Mouse (Mus musculus) naive thymus-derived CD4-positive, alpha-beta T cell, adult 2 months (primary cell): ENCODE data around the gene Nr1h4.

ENCODE experiments used
- DNase-seq: peaks from one replicate; pipeline ENCODE4 v3.0.0-alpha.2; 2011; ENCODE audit warnings: low read depth

Nr1h4 gene

DNA sequence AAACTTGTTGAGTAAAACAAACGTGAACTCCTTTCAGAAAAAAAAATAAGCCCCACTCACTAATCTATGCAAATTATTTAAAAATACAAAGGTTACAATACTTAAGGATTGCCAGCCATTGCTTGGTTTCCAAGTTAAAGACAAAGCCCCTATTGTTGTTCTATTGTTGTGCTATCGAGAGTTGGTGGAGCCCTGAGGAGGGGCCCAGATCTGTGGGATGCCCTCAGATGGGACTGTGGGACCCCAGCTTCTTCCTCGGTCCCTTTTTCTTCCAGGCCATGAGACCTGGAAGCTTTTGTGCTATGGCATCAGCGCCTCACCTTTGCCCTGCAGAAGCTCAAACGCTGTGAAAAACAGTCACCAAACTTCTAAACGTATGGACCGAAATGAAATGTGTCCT is 51.7 kb downstream of the Nr1h4 start:
- no peak for DNase-seq

GRCm38 (mm10) chr10:89478766-89479165 is 54.6 kb downstream of the Nr1h4 start:
- DNase-seq, result no peak

DNA sequence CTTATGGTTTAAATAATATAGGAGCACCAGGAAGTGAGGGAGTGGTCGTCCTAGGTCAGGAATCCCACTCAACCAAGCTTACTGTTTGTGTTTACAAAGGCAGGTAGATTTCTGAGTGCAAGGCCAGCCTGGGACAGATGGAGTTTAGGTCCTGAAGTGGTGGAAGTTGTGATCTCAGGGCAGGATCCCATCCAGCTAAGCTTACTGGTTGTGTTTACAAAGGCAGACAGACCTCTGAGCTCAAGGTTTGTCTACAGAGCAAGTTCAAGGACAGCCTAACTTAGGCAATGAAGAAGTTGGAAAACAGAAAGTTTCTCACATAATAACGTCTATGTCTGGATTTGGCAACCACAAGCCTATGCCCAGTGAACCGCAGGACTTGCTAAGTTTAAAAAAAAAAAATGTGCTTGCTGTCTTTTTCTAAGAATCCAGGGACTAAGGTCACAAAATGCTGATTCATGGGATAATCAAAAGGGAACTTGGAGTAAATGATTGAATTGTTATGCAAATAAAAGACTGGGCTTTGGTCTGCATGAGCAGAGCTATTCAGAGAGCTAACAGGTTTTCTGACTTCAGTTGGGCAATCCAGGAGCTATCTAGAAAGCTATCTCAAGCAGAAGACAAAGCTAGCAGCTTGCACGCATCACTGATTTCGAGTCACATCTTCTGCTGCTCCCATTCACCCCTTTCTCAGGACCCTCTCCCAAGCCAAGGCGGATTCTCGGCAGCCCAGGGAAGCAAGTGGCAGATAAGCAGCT is 62.6 kb downstream of the Nr1h4 start:
- DNase-seq, result no peak

DNA sequence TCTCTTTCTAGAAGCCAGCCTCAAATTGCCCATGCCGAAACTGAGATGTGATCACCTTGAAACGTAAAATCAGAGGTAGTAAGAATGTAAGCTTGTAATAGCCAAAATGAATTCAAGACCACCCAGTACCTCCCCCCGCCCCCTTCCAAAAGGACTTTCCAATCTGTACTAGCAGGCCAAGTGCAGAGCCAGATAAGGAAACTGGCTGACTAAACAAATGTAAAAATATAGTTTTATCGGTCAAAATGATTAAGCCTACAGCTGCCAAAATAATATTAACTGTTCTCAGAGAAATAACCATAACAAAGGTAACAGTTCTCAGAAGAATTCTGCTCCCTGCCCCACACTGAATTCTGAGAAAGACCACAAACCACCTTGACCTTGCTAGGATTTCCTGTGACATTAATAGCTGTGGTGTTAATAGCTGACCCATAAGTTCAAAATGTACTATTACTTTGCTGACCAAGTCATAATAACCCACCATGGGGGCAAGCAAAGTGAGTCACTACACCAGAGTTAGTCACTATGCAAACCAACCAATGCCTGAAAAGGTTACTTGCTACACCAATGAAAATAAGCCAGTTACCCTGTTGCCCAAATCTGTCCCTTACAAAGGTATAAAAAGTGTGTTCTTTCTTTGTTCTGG is 68.5 kb downstream of the Nr1h4 start:
- no peak for DNase-seq

- DNase-seq, result peak; percentile 10
Measured at GRCm38 (mm10) chr10:89462890-89463289, 70.5 kb downstream of the Nr1h4 start.

- DNase-seq, result peak; percentile 92
Measured at GRCm38 (mm10) chr10:89461856-89462507, 71.4 kb downstream of the Nr1h4 start.

- no peak for DNase-seq
Measured at GRCm38 (mm10) chr10:89460972-89461371, 72.4 kb downstream of the Nr1h4 start.

DNA sequence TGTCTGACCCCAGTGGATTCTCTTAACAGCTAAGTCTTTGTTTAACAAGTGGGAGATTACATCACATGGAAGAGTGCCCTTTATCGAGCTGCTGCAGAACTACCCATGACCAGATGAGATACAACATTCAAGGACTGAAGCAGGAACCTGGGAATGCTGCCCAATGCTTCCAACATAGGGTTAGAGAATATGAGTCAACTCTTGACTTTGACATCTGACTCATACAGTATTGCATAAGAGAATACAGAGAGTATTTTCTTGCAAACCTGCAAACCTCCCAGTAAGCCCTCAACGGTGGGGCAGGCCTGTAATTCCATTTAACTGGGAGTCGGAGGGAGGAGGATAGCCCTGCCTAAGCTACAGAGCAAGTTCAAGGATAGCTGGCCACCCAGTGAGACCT is 74.6 kb downstream of the Nr1h4 start:
- DNase-seq, result no peak

DNA sequence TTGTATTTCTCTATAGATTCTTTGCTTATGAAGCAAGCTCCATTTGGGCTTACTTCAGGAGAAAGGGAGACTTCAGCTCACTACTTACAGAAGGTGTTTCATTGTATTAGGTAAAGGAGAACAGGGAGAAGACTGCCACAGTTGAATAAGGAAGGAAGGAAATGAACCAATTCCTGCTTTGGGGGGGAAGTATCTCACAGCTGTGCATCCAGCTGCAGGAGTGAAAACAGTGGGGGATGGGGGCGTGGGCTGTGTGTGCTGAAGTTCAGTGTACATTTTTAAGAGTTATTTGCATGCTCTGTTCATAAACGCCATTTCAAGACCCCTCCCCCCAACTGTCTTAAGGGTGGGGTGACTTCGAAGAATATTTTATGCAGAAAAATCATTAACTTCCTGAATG is 79.6 kb downstream of the Nr1h4 start:
- no peak for DNase-seq

- no peak for DNase-seq
Measured at GRCm38 (mm10) chr10:89453068-89453641, 80.2 kb downstream of the Nr1h4 start.

DNA sequence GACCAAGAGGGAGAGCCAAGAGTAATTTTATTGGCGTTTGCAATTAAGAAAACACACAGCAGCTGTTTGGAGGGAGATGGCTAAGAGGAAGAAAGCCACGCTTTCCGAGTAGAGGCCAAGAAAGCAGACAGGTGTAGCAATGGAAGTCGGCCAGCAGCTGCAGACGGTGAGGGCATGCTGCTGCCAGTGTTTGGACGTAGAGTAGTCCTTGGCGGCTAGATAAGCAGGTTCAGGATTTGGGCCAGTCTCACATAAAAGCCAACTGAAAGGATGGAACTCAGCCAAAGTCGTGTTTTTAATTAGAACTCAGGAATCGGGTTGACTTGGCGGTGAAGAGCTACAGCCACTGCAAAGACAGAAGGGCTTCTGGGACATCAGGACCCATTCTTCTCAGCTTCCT is 83.0 kb downstream of the Nr1h4 start:
- DNase-seq, result no peak

DNA sequence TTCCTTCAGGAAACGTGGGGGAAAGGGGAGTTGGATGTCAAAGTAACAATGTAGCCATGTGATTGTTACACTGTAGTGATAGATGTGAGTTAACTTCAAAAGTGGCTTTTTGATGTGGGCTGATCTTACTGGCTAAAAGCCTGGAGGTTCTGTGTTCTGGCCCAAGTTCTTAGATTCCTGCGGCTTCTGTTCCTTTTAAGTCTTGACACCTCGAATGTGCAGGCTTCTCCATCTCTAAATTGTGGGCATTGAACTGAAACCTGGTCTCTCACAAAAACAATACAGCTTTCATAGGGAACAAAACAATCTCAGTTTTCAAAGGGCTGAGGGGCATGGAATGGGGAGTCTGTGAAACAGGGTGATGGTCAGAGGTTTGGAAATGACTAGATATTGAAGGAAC is 89.0 kb downstream of the Nr1h4 start:
- peak; percentile 43 for DNase-seq

- peak; percentile 84 for DNase-seq
Measured at GRCm38 (mm10) chr10:89443623-89444151, 89.7 kb downstream of the Nr1h4 start, which contains the start of gene Gas2l3. Gene Gas2l3 (minus strand): TSS chr10:89443967.

- no peak for DNase-seq
Measured at GRCm38 (mm10) chr10:89443115-89443622, 90.2 kb downstream of the Nr1h4 start.

DNA sequence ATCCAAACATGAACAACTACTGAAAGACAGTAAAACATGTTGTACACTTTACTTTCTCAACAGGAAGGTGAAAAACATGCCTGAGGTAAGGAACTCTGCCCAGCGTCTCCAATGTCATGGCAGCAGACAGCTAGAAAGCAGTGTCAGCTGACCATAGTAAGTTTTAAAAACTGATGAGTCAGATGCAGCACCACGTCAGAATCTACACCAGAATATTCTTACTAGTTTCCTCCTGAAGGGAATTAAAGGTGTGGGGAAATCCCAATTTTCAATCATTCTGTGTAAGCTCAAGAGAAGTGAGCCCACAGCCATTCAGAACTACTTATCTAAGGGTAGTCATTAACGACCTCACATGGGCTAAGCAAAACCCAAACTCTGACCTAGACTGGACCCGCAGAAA is 90.7 kb downstream of the Nr1h4 start:
- peak; percentile 23 for DNase-seq

- DNase-seq, result no peak
Measured at GRCm38 (mm10) chr10:89441961-89442360, 91.4 kb downstream of the Nr1h4 start.

DNA sequence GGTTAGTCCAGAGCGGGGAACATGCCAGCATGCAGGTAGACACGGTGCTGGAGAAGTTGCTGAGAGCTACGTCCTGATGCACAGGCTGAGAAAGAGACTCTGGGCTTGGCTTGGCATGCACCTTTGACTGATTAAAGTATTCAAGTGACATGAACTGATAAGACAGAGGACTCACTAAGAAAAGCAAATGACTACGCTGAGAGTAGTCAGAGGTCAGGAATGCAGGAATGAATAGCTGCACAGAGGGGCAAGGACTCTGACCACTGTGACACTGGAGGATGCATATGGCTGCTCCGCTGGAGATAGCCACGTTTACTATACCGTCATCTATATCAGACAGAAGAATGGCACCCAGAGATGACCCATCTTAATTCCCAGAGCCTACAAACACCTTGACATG is 94.0 kb downstream of the Nr1h4 start:
- DNase-seq, result no peak

DNA sequence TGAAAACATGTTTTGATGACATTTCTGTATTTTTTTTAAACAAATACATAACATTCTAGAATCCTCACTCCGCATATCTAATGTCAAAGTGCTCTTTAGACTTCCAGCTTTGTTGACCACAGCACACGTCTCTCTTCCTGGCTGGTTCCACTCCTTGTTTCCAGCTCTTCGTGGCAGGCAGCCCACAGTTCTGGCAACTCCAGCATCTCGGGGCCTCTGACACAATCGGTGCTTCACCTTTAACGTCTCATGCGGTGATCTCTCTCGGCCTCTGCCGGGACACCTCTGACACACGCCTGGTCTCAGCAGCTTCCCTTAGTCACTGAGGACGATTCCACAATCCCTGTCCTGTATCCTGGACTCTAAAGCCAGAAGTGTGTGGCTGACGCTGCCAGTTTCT is 95.4 kb downstream of the Nr1h4 start:
- DNase-seq, result no peak

- DNase-seq, result no peak
Measured at GRCm38 (mm10) chr10:89437472-89437871, 95.9 kb downstream of the Nr1h4 start.

DNA sequence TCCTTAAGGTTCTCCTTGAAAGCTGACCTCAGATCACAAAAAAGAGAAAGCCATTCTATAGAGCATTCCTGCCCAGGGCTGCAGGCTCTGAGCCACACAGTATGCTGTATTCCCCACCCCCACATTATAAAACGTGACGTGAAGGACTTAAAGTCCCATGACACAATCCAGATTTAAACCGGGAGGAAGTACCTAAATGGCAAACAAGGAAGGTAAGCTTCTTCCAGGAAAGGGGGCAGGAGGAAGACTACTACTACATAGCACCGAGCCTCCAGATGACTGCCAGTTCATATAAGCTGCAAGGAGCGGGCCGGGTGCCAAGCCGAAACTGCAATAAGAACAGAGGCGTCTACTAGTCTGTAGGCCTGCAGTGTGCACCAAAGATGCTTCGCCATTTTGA is 97.5 kb downstream of the Nr1h4 start:
- no peak for DNase-seq

GRCm38 (mm10) chr10:89435413-89435812 is 98.0 kb downstream of the Nr1h4 start:
- DNase-seq, result no peak

- DNase-seq, result no peak
Measured at GRCm38 (mm10) chr10:89434509-89435210, 98.7 kb downstream of the Nr1h4 start.
